Mouse (Mus musculus) intestine, postnatal 0 days (tissue): ENCODE measurements around the gene Hectd1. TPM values are rescaled to one million over a fixed set of nuclear protein-coding genes. Genes with fewer than 3 reads are reported as not detected.

ENCODE experiments used
- ATAC-seq: fragments of 200-750 bp; cut with Nextera tagmentation; 2 replicates; pipeline ENCODE4 v1.8.0; 2017; ENCODE audit warnings: mild to moderate bottlenecking, moderate TSS enrichment, moderate library complexity
- H3K27ac ChIP-seq: fragments of 300-500 bp; sonication (generic); 2 replicates; pipeline ENCODE4 v1.5.1; 2014; ENCODE audit warnings: mild to moderate bottlenecking, low read depth, low read length, moderate library complexity
- H3K27me3 ChIP-seq: fragments of 300-500 bp; sonication (generic); replicated peaks from 2 replicates; pipeline ENCODE4 v1.6.1; 2014; ENCODE audit warnings: low read length, mixed read lengths; ENCODE audit not compliant: control insufficient read depth, insufficient read depth
- H3K36me3 ChIP-seq: fragments of 300-500 bp; sonication (generic); 2 replicates; pipeline ENCODE4 v1.6.1; 2014; ENCODE audit warnings: mild to moderate bottlenecking, moderate library complexity; ENCODE audit not compliant: control insufficient read depth, insufficient read depth
- H3K4me1 ChIP-seq: fragments of 300-500 bp; sonication (generic); replicated peaks from 2 replicates; pipeline ENCODE4 v1.6.1; 2014; ENCODE audit warnings: antibody characterized with exemption, low read length, mixed read lengths; ENCODE audit not compliant: control insufficient read depth, insufficient read depth
- H3K4me2 ChIP-seq: fragments of 300-500 bp; sonication (generic); replicated peaks from 2 replicates; pipeline ENCODE4 v1.6.1; 2014; ENCODE audit warnings: low read depth, mild to moderate bottlenecking, moderate library complexity
- H3K4me3 ChIP-seq: fragments of 300-500 bp; sonication (generic); 2 replicates; pipeline ENCODE4 v1.5.1; 2014; ENCODE audit warnings: low read depth, low read length
- H3K9ac ChIP-seq: fragments of 300-500 bp; sonication (generic); 2 replicates; pipeline ENCODE4 v1.6.1; 2014; ENCODE audit warnings: mild to moderate bottlenecking, low read depth, low read length
- H3K9me3 ChIP-seq: fragments of 300-500 bp; sonication (generic); 2 replicates; pipeline ENCODE4 v1.6.1; 2016; ENCODE audit warnings: mixed run types; ENCODE audit not compliant: control insufficient read depth
- CTCF ChIP-seq: sonication (generic); IDR thresholded peaks from 2 replicates; pipeline ENCODE4 v1.5.1; 2016; ENCODE audit warnings: low read depth, mild to moderate bottlenecking, control low read depth, antibody characterized with exemption, moderate library complexity
- WGBS: fragments of 180-500 bp; shearing (Covaris S2); extraction: QIAGEN DNeasy Blood & Tissue Kit; methylation state at CpG from one replicate; pipeline ENCODE4 v1.1.7; 2014; 5-methylcytosine and 5-hydroxymethylcytosine counted together
- polyA plus RNA-seq: library from polyadenylated mRNA; unstranded; fragments of >200 nt; fragmentation: Nextera tagmentation; extraction: Ambion mirVana; gene quantifications from 2 replicates; pipeline ENCODE4 v1.2.1, GENCODE M21; 2015

The Hectd1 gene
- polyA plus RNA-seq, 1 experiment from 2014 or later = 16.8 TPM

GRCm38 (mm10) chr12:51741690-51742089 lies 87.6 kb downstream of the Hectd1 start:
- 81% methylated on average over 6 of the region's 6 CpGs for WGBS
- peak; percentile 77 for TF ChIP-seq CTCF
- no peak overlapping the region for H3K4me2 ChIP-seq
- no peaks in the 10 kb centered on the region for H3K27me3 ChIP-seq
- H3K9ac ChIP-seq = no peak overlapping the region
- no peak overlapping the region for H3K4me3 ChIP-seq
- no peak overlapping the region for H3K27ac ChIP-seq
- peaks cover 42% of the 10 kb centered on the region for H3K36me3 ChIP-seq
- H3K9me3 ChIP-seq = no peaks in the 10 kb centered on the region
- H3K4me1 ChIP-seq = no peaks in the 10 kb centered on the region
- ATAC-seq = no peak

- H3K9me3 ChIP-seq = no peaks in the 10 kb centered on the region
- no peak for TF ChIP-seq CTCF
- WGBS = 42% methylated on average over 1 of the region's 1 CpGs
- H3K27me3 ChIP-seq = no peaks in the 10 kb centered on the region
- H3K4me3 ChIP-seq = no peak overlapping the region
- no peak overlapping the region for H3K27ac ChIP-seq
- no peak for ATAC-seq
- H3K36me3 ChIP-seq = peaks cover 1% of the 10 kb centered on the region; the same call in 1 of the 2 replicates
- peaks cover 12% of the 10 kb centered on the region; the same call in 1 of the 2 replicates for H3K4me1 ChIP-seq
- no peak overlapping the region for H3K9ac ChIP-seq
- H3K4me2 ChIP-seq = no peak overlapping the region
Observed at GRCm38 (mm10) chr12:51736807-51737206, 92.5 kb downstream of the Hectd1 start.

- Histone ChIP-seq H3K9ac (no peak overlapping the region), H3K9me3 (no peaks in the 10 kb centered on the region), H3K27me3 (no peaks in the 10 kb centered on the region), H3K4me3 (no peak overlapping the region), H3K4me2 (no peak overlapping the region), H3K4me1 (peaks cover 12% of the 10 kb centered on the region; the same call in 1 of the 2 replicates), H3K36me3 (no peaks in the 10 kb centered on the region), H3K27ac (no peak overlapping the region)
- no peak for ATAC-seq
- 57% methylated on average over 3 of the region's 3 CpGs for WGBS
- no peak for TF ChIP-seq CTCF
Observed at GRCm38 (mm10) chr12:51736381-51736780, 93.0 kb downstream of the Hectd1 start.

- Histone ChIP-seq H3K9ac (no peak overlapping the region), H3K9me3 (no peaks in the 10 kb centered on the region), H3K4me3 (no peak overlapping the region), H3K27ac (peak overlapping the region; percentile 50), H3K36me3 (no peaks in the 10 kb centered on the region), H3K4me1 (peaks cover 12% of the 10 kb centered on the region; the same call in 1 of the 2 replicates), H3K27me3 (no peaks in the 10 kb centered on the region), H3K4me2 (no peak overlapping the region)
- no peak for TF ChIP-seq CTCF
- peak; percentile 63 for ATAC-seq
- 17% methylated on average over 7 of the region's 7 CpGs for WGBS
Observed at GRCm38 (mm10) chr12:51735840-51736271, 93.5 kb downstream of the Hectd1 start.

- Histone ChIP-seq H3K27ac (peak overlapping the region; percentile 46), H3K9ac (no peak overlapping the region), H3K27me3 (no peaks in the 10 kb centered on the region), H3K36me3 (no peaks in the 10 kb centered on the region), H3K4me2 (0 out of 2 replicates have a peak overlapping the region, but pooled peaks have one; percentile 9), H3K9me3 (no peaks in the 10 kb centered on the region), H3K4me3 (no peak overlapping the region), H3K4me1 (peaks cover 12% of the 10 kb centered on the region; the same call in 1 of the 2 replicates)
- ATAC-seq = no peak
- TF ChIP-seq CTCF = no peak
- WGBS = 43% methylated on average over 14 of the region's 14 CpGs
Observed at GRCm38 (mm10) chr12:51734605-51735211, 94.6 kb downstream of the Hectd1 start.

GRCm38 (mm10) chr12:51729827-51730226 lies 99.5 kb downstream of the Hectd1 start:
- H3K27me3 ChIP-seq = no peaks in the 10 kb centered on the region
- H3K4me3 ChIP-seq = no peak overlapping the region
- no peak for ATAC-seq
- no peaks in the 10 kb centered on the region for H3K9me3 ChIP-seq
- no peak overlapping the region for H3K4me2 ChIP-seq
- 95% methylated on average over 9 of the region's 9 CpGs for WGBS
- TF ChIP-seq CTCF = no peak
- H3K9ac ChIP-seq = no peak overlapping the region
- peak overlapping the region; percentile 21; the same call in 1 of the 2 replicates for H3K27ac ChIP-seq
- H3K4me1 ChIP-seq = peaks cover 4% of the 10 kb centered on the region; the same call in 1 of the 2 replicates
- no peaks in the 10 kb centered on the region for H3K36me3 ChIP-seq
